Mouse (Mus musculus): ENCODE measurements at regions not wholly inside any gene's neighbourhood (a gene's known extent, or its start where the extent isn't known, plus 50 kb on each side); places are given as distances from the start of the nearest gene placed in this dataset.

DNA sequence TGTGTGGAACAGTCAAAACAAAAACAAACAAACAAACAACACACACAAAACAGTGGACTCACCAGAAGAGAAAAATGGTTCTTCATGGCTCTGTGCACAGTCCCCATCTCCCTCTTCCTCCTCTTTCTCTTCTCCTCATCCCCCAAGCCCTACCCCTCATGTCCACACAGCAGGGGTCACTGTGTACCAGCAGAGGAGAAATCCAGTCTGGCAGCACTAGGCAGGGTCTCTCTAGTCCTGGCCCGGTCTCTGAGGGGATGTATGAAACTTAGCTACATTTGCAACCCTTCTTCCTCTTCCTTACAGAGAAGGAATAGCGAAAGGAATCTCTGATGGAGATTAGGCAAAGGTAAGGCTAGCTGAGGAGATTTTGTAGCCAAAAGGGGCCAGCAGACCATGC lies 349.1 kb downstream of the Gm45692 start:
- DNase-seq (ENCODE audit: low read depth, low spot score): no peak
- H3K36me3 ChIP-seq (ENCODE audit: control insufficient read depth, insufficient read depth, low read length, poor library complexity, severe bottlenecking): no peaks in the 10 kb centered on the region
- no peaks in the 10 kb centered on the region for H3K27me3 ChIP-seq (ENCODE audit: control insufficient read depth, insufficient read depth, low read length, poor library complexity, severe bottlenecking)

GRCm38 (mm10) chr8:26469705-26470104 lies 350.4 kb downstream of the Gm45692 start:
- Histone ChIP-seq H3K27me3 (ENCODE audit: control insufficient read depth, insufficient read depth, low read length, poor library complexity, severe bottlenecking) (no peaks in the 10 kb centered on the region), H3K36me3 (ENCODE audit: control insufficient read depth, insufficient read depth, low read length, poor library complexity, severe bottlenecking) (no peaks in the 10 kb centered on the region)
- no peak for DNase-seq (ENCODE audit: low read depth, low spot score)

DNA sequence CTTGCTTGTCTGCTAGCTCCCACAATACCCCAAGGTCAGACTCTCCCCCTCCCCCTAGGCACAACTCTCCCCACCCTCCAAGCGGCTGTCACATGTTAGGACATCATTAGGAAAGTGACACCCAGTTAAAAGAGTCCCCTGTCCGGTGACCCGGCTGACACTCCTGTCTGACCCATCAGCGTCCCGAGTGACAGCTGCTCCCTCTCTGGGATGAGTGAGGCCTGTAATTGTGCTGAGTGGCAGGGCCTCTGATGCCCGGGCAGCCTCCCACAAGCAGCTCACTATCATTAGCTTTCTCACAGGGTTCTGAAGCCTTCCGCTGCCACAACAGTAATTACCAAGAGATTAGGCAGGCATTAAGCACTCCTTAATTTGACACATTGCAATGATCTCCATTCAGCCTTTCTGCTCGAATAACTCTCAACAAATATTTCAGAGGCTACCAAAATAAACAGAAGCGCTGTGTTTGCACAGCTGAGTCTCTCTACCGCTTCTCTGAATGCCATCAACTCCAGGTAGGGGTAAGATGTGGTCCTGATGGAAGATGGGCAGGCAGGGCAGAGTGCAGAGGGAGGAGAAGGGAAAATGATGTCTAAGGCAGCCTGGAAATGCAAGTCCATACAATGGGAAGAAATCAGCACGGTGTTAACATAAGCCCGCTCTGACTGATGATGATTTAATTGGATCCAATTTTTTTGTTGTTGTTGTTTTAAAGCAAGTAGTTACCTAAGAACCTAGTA lies 352.6 kb downstream of the Gm45692 start:
- no peak for DNase-seq (ENCODE audit: low read depth, low spot score)
- no peaks in the 10 kb centered on the region for H3K36me3 ChIP-seq (ENCODE audit: control insufficient read depth, insufficient read depth, low read length, poor library complexity, severe bottlenecking)
- H3K27me3 ChIP-seq (ENCODE audit: control insufficient read depth, insufficient read depth, low read length, poor library complexity, severe bottlenecking): no peaks in the 10 kb centered on the region

GRCm38 (mm10) chr8:26484749-26485148 lies 365.4 kb downstream of the Gm45692 start:
- H3K36me3 ChIP-seq (ENCODE audit: control insufficient read depth, insufficient read depth, low read length, poor library complexity, severe bottlenecking): no peaks in the 10 kb centered on the region
- no peaks in the 10 kb centered on the region for H3K27me3 ChIP-seq (ENCODE audit: control insufficient read depth, insufficient read depth, low read length, poor library complexity, severe bottlenecking)
- DNase-seq (ENCODE audit: low read depth, low spot score): no peak

DNA sequence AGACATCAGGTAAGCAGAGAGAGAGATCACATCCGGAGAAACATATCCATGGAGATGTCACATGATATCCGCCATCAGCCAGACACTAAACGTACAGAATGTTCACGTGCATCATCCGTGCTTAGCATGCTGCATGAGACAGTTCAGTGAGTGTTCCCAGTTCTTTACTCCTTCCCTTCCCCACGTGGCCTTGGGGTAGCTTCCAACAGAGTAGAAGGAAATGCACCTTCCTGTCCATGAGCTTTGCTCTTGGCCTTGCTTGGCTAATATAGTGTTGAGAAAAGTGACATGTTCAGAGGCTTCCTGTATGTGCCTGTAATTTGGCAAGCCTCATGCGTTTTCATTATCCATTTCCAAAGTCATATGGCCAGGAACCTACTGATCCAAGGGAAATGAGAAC lies 368.5 kb downstream of the Gm45692 start:
- no peak for DNase-seq (ENCODE audit: low read depth, low spot score)
- no peaks in the 10 kb centered on the region for H3K36me3 ChIP-seq (ENCODE audit: control insufficient read depth, insufficient read depth, low read length, poor library complexity, severe bottlenecking)
- no peaks in the 10 kb centered on the region for H3K27me3 ChIP-seq (ENCODE audit: control insufficient read depth, insufficient read depth, low read length, poor library complexity, severe bottlenecking)

DNA sequence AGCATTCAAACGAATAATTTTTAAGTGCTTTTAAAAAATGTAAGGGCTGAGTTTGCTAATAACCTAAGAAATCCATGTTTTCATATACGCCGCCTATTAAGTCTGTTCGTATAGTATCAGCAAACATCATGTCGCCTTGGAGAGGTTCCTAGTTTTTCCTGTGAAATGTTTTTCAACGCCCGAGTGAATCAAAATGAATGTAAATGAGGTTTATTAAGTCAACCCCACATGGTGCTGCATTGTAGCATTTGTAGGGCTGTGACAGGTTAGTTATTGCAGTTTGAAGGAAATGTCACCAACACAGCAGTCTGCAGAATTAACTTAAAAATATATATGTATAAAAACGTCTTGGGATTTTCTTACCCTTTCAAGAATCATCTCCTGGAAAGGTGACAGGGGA lies 369.3 kb downstream of the Gm45692 start:
- Histone ChIP-seq H3K36me3 (ENCODE audit: control insufficient read depth, insufficient read depth, low read length, poor library complexity, severe bottlenecking) (no peaks in the 10 kb centered on the region), H3K27me3 (ENCODE audit: control insufficient read depth, insufficient read depth, low read length, poor library complexity, severe bottlenecking) (no peaks in the 10 kb centered on the region)
- DNase-seq (ENCODE audit: low read depth, low spot score): no peak

GRCm38 (mm10) chr8:26501196-26501813 lies 382.0 kb downstream of the Gm45692 start:
- H3K27me3 ChIP-seq (ENCODE audit: control insufficient read depth, insufficient read depth, low read length, poor library complexity, severe bottlenecking): no peaks in the 10 kb centered on the region
- H3K36me3 ChIP-seq (ENCODE audit: control insufficient read depth, insufficient read depth, low read length, poor library complexity, severe bottlenecking): no peaks in the 10 kb centered on the region
- no peak for DNase-seq (ENCODE audit: low read depth, low spot score)

DNA sequence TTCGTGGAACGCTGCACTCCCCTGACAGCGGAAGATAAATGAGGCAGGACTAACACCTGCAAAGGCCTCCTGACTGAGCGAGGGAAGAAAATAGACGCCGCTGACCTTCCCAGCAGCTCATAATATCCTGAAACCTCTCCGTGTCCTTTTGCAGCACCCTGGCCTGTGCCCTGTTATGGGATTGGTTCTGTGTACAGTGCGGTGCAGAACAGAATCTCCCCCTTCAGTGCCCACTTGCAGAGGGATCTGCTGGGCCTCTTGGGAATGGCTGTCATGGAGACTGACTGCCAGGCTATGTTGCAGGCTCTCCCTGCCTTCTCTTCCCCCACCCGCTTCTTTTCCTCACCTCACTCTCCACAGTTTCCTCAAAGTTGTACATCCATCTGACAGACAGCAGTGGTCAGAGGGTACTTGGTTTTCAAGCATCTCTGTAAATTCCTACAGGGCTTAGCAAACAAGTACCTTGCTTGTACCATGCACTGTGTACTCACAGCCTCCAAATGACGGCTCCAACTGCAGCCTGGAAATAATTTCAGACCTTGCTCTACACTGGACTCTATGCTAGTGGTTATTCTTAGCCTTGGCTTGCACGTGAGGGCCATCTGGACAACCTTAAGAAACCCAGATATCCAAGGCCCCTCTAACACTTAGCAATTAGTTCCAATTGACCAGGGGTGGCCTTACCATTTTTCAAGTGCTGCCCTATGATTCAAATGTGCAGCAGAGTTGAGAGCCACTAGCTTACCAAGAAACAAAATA lies 382.7 kb downstream of the Gm45692 start:
- Histone ChIP-seq H3K27me3 (ENCODE audit: control insufficient read depth, insufficient read depth, low read length, poor library complexity, severe bottlenecking) (no peaks in the 10 kb centered on the region), H3K36me3 (ENCODE audit: control insufficient read depth, insufficient read depth, low read length, poor library complexity, severe bottlenecking) (no peaks in the 10 kb centered on the region)
- DNase-seq (ENCODE audit: low read depth, low spot score): no peak

- Histone ChIP-seq H3K27me3 (ENCODE audit: control insufficient read depth, insufficient read depth, low read length, poor library complexity, severe bottlenecking) (no peaks in the 10 kb centered on the region), H3K36me3 (ENCODE audit: control insufficient read depth, insufficient read depth, low read length, poor library complexity, severe bottlenecking) (no peaks in the 10 kb centered on the region)
- DNase-seq (ENCODE audit: low read depth, low spot score): no peak
Measured at GRCm38 (mm10) chr8:26502772-26503171, 383.4 kb downstream of the Gm45692 start.

- no peak for DNase-seq (ENCODE audit: low read depth, low spot score)
- Histone ChIP-seq H3K27me3 (ENCODE audit: control insufficient read depth, insufficient read depth, low read length, poor library complexity, severe bottlenecking) (no peaks in the 10 kb centered on the region), H3K36me3 (ENCODE audit: control insufficient read depth, insufficient read depth, low read length, poor library complexity, severe bottlenecking) (no peaks in the 10 kb centered on the region)
Measured at GRCm38 (mm10) chr8:26503918-26504317, 384.6 kb downstream of the Gm45692 start.

GRCm38 (mm10) chr8:26504319-26505035 lies 385.1 kb downstream of the Gm45692 start:
- H3K27me3 ChIP-seq (ENCODE audit: control insufficient read depth, insufficient read depth, low read length, poor library complexity, severe bottlenecking): no peaks in the 10 kb centered on the region
- H3K36me3 ChIP-seq (ENCODE audit: control insufficient read depth, insufficient read depth, low read length, poor library complexity, severe bottlenecking): no peaks in the 10 kb centered on the region
- no peak for DNase-seq (ENCODE audit: low read depth, low spot score)

GRCm38 (mm10) chr8:26507611-26508070 lies 388.3 kb downstream of the Gm45692 start:
- H3K27me3 ChIP-seq (ENCODE audit: control insufficient read depth, insufficient read depth, low read length, poor library complexity, severe bottlenecking): no peaks in the 10 kb centered on the region
- DNase-seq (ENCODE audit: low read depth, low spot score): no peak
- no peaks in the 10 kb centered on the region for H3K36me3 ChIP-seq (ENCODE audit: control insufficient read depth, insufficient read depth, low read length, poor library complexity, severe bottlenecking)

GRCm38 (mm10) chr8:26509254-26509653 lies 389.9 kb downstream of the Gm45692 start:
- Histone ChIP-seq H3K27me3 (ENCODE audit: control insufficient read depth, insufficient read depth, low read length, poor library complexity, severe bottlenecking) (no peaks in the 10 kb centered on the region), H3K36me3 (ENCODE audit: control insufficient read depth, insufficient read depth, low read length, poor library complexity, severe bottlenecking) (no peaks in the 10 kb centered on the region)
- DNase-seq (ENCODE audit: low read depth, low spot score): no peak

DNA sequence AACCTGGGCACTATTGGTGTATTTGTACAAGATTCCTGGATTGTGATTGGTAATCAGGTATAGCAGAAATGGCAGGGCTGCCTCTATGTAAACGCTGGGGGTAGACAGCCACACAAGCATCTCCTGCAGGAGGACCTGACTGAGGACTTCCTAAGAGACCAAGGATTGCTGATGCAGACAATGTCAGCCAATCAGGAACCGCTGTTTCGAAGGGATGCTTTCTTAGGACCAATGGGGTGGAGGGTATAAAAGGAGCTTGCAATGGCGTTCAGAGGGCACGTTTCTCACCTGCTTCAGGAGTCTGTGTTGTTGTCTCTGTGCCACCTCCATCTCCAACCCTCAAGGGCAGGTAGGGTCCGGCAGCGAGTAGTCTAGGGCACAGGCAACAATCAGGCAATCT lies 393.7 kb downstream of the Gm45692 start:
- H3K36me3 ChIP-seq (ENCODE audit: control insufficient read depth, insufficient read depth, low read length, poor library complexity, severe bottlenecking): no peaks in the 10 kb centered on the region
- H3K27me3 ChIP-seq (ENCODE audit: control insufficient read depth, insufficient read depth, low read length, poor library complexity, severe bottlenecking): no peaks in the 10 kb centered on the region
- DNase-seq (ENCODE audit: low read depth, low spot score): no peak

- Histone ChIP-seq H3K27me3 (ENCODE audit: control insufficient read depth, insufficient read depth, low read length, poor library complexity, severe bottlenecking) (no peaks in the 10 kb centered on the region), H3K36me3 (ENCODE audit: control insufficient read depth, insufficient read depth, low read length, poor library complexity, severe bottlenecking) (no peaks in the 10 kb centered on the region)
- no peak for DNase-seq (ENCODE audit: low read depth, low spot score)
Measured at GRCm38 (mm10) chr8:26524237-26524636, 404.9 kb downstream of the Gm45692 start.
